Mouse (Mus musculus): ENCODE data around the gene Slc31a1. TPM values are rescaled to one million over a fixed set of nuclear protein-coding genes. Genes with fewer than 3 reads are reported as not detected.
A peak's percentile ranks its signal among the peaks of the same experiment; 100 is the strongest.

Gene Slc31a1
- polyA plus RNA-seq (2015; fragmentation: Nextera tagmentation; extraction: Ambion mirVana): 41.2 and 42.4 TPM in 2 replicates

GRCm38 (mm10) chr4:62360088-62360804 is at the start of gene Slc31a1, which contains the start of gene Fkbp15:
TSS of gene Slc31a1 (plus strand) at chr4:62360727.
TSS of gene Fkbp15 (minus strand) at chr4:62360548.
- Histone ChIP-seq H3K4me1 (peaks cover 24% of the 10 kb centered on the region), H3K36me3 (peaks cover 15% of the 10 kb centered on the region), H3K4me2 (peak within 1 kb of the TSS; percentile 81), H3K4me3 (peak within 1 kb of the TSS; percentile 80), H3K27me3 (replicated peaks) (no peaks in the 10 kb centered on the region), H3K9me3 (no peaks in the 10 kb centered on the region), H3K9ac (peak within 1 kb of the TSS; percentile 87), H3K27ac (replicated peaks) (peak within 1 kb of the TSS; percentile 83)
- peak; percentile 100 for ATAC-seq (ENCODE audit: extremely low read depth, insufficient number of reproducible peaks, low FRiP score, low TSS enrichment)
- WGBS: under 1% methylated on average over 51 of the region's 51 CpGs

- WGBS: 96% methylated on average over 2 of the region's 2 CpGs
Measured at GRCm38 (mm10) chr4:62312821-62313220, 47.7 kb upstream of the Slc31a1 start.

GRCm38 (mm10) chr4:62313641-62314211 is 46.8 kb upstream of the Slc31a1 start:
- WGBS: 77% methylated on average over 9 of the region's 9 CpGs
- no peak overlapping the region for H3K4me3 ChIP-seq
- ATAC-seq (ENCODE audit: extremely low read depth, insufficient number of reproducible peaks, low FRiP score, low TSS enrichment): no peak

More at GRCm38 (mm10) chr4:62312821-62313220, 47.7 kb upstream of the Slc31a1 start:
- Histone ChIP-seq H3K4me3 (no peak overlapping the region), H3K9me3 (no peaks in the 10 kb centered on the region), H3K4me1 (no peaks in the 10 kb centered on the region), H3K27me3 (replicated peaks) (no peaks in the 10 kb centered on the region), H3K36me3 (peaks cover 69% of the 10 kb centered on the region), H3K4me2 (no peak overlapping the region), H3K27ac (replicated peaks) (no peak overlapping the region), H3K9ac (no peak overlapping the region)
- no peak for ATAC-seq (ENCODE audit: extremely low read depth, insufficient number of reproducible peaks, low FRiP score, low TSS enrichment)

GRCm38 (mm10) chr4:62314516-62314915 is 46.0 kb upstream of the Slc31a1 start:
- H3K27me3 ChIP-seq (replicated peaks): no peaks in the 10 kb centered on the region
- H3K27ac ChIP-seq (replicated peaks): no peak overlapping the region
- WGBS: 82% methylated on average over 3 of the region's 3 CpGs
- H3K9me3 ChIP-seq: no peaks in the 10 kb centered on the region
- peaks cover 79% of the 10 kb centered on the region for H3K36me3 ChIP-seq
- no peak overlapping the region for H3K9ac ChIP-seq
- no peak for ATAC-seq (ENCODE audit: extremely low read depth, insufficient number of reproducible peaks, low FRiP score, low TSS enrichment)
- H3K4me2 ChIP-seq: no peak overlapping the region
- no peaks in the 10 kb centered on the region for H3K4me1 ChIP-seq
- H3K4me3 ChIP-seq: no peak overlapping the region

More at GRCm38 (mm10) chr4:62313641-62314211, 46.8 kb upstream of the Slc31a1 start:
- Histone ChIP-seq H3K4me2 (no peak overlapping the region), H3K36me3 (peaks cover 71% of the 10 kb centered on the region), H3K27me3 (replicated peaks) (no peaks in the 10 kb centered on the region), H3K27ac (replicated peaks) (no peak overlapping the region), H3K9ac (no peak overlapping the region), H3K9me3 (no peaks in the 10 kb centered on the region), H3K4me1 (no peaks in the 10 kb centered on the region)

- H3K36me3 ChIP-seq: peaks cover 89% of the 10 kb centered on the region
- H3K9ac ChIP-seq: no peak overlapping the region
- no peak for ATAC-seq (ENCODE audit: extremely low read depth, insufficient number of reproducible peaks, low FRiP score, low TSS enrichment)
- no peaks in the 10 kb centered on the region for H3K9me3 ChIP-seq
- H3K27me3 ChIP-seq (replicated peaks): no peaks in the 10 kb centered on the region
- no peaks in the 10 kb centered on the region for H3K4me1 ChIP-seq
- WGBS: 76% methylated on average over 2 of the region's 2 CpGs
- H3K4me3 ChIP-seq: no peak overlapping the region
- no peak overlapping the region for H3K27ac ChIP-seq (replicated peaks)
- no peak overlapping the region for H3K4me2 ChIP-seq
Measured at GRCm38 (mm10) chr4:62316456-62316855, 44.1 kb upstream of the Slc31a1 start.

- Histone ChIP-seq H3K9ac (no peak overlapping the region), H3K4me1 (no peaks in the 10 kb centered on the region), H3K4me3 (no peak overlapping the region), H3K4me2 (no peak overlapping the region), H3K27ac (replicated peaks) (no peak overlapping the region), H3K36me3 (peaks cover 89% of the 10 kb centered on the region), H3K9me3 (no peaks in the 10 kb centered on the region), H3K27me3 (replicated peaks) (no peaks in the 10 kb centered on the region)
- no peak for ATAC-seq (ENCODE audit: extremely low read depth, insufficient number of reproducible peaks, low FRiP score, low TSS enrichment)
- WGBS: 51% methylated on average over 1 of the region's 1 CpGs
Measured at GRCm38 (mm10) chr4:62318294-62318693, 42.2 kb upstream of the Slc31a1 start.

GRCm38 (mm10) chr4:62322684-62323083 is 37.8 kb upstream of the Slc31a1 start:
- peaks cover 7% of the 10 kb centered on the region for H3K4me1 ChIP-seq
- 71% methylated on average over 3 of the region's 3 CpGs for WGBS
- no peak overlapping the region for H3K9ac ChIP-seq
- H3K9me3 ChIP-seq: no peaks in the 10 kb centered on the region
- no peaks in the 10 kb centered on the region for H3K27me3 ChIP-seq (replicated peaks)
- no peak overlapping the region for H3K27ac ChIP-seq (replicated peaks)
- peaks cover 97% of the 10 kb centered on the region for H3K36me3 ChIP-seq
- no peak for ATAC-seq (ENCODE audit: extremely low read depth, insufficient number of reproducible peaks, low FRiP score, low TSS enrichment)
- H3K4me3 ChIP-seq: no peak overlapping the region
- H3K4me2 ChIP-seq: no peak overlapping the region

DNA sequence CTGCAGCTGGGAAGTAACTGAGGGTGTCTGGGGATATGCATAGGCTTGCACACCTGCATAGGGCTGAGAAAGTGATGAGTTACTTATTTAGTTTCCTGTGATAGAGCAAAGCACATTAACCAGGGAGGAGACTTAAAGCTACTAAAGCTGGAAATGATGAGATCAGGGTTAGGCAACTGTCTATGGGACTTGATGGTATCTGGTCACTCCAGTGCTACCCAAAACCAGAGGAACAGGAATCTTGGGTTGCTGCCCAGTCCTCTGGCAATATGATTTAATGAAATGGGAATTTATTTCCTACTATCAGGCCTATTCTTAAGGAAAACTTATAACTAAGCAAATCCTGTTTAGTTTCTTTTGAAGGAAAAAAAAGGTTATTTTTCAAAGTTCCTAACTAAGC is 34.4 kb upstream of the Slc31a1 start:
- no peaks in the 10 kb centered on the region for H3K27me3 ChIP-seq (replicated peaks)
- H3K36me3 ChIP-seq: peaks cover 89% of the 10 kb centered on the region
- no peaks in the 10 kb centered on the region for H3K9me3 ChIP-seq
- H3K9ac ChIP-seq: no peak overlapping the region
- H3K4me3 ChIP-seq: no peak overlapping the region
- no peak overlapping the region for H3K27ac ChIP-seq (replicated peaks)
- ATAC-seq (ENCODE audit: extremely low read depth, insufficient number of reproducible peaks, low FRiP score, low TSS enrichment): no peak
- no peak overlapping the region for H3K4me2 ChIP-seq
- peaks cover 14% of the 10 kb centered on the region for H3K4me1 ChIP-seq

DNA sequence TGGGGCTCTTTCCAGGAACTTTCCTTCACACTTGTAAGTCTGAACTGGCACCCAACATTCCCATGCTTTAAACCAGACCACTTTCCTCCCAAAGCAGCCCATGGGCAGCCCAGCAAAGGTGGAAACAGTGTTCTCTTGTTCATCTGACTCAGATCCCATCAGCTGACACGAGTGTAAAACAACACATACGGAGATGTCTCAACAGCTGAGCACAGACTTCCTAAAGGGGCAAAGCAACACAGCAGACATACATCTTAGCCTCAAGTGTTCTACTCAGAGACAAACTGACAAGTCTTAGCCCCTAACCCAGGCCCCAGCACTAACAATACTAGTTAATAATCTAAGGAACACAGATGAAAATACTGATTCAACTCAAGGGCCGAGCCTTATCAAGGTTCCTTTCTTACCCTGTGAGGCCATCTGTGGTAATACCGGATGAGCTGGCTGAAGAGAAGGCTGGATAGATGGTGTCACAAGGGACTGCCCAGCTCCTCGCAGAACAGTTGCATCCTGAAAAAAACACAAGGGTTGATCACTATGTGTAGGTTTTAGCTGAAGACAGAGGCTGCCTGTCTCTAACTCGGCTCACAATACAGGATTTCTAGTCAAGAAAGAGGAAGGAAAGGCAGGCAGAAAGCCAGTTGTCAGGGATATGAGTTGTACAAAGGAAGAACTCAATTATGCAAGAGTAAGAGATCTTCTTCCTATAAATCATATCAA is 31.4 kb upstream of the Slc31a1 start:
- no peaks in the 10 kb centered on the region for H3K9me3 ChIP-seq
- H3K27ac ChIP-seq (replicated peaks): no peak overlapping the region
- no peak for ATAC-seq (ENCODE audit: extremely low read depth, insufficient number of reproducible peaks, low FRiP score, low TSS enrichment)
- 55% methylated on average over 6 of the region's 6 CpGs for WGBS
- peaks cover 14% of the 10 kb centered on the region for H3K4me1 ChIP-seq
- no peak overlapping the region for H3K4me2 ChIP-seq
- no peaks in the 10 kb centered on the region for H3K27me3 ChIP-seq (replicated peaks)
- H3K36me3 ChIP-seq: peaks cover 87% of the 10 kb centered on the region
- H3K4me3 ChIP-seq: no peak overlapping the region
- H3K9ac ChIP-seq: no peak overlapping the region

GRCm38 (mm10) chr4:62331977-62332376 is 28.6 kb upstream of the Slc31a1 start:
- Histone ChIP-seq H3K9me3 (no peaks in the 10 kb centered on the region), H3K4me3 (no peak overlapping the region), H3K4me1 (peaks cover 7% of the 10 kb centered on the region; the same call in 1 of the 2 replicates), H3K9ac (no peak overlapping the region), H3K4me2 (no peak overlapping the region), H3K27me3 (replicated peaks) (no peaks in the 10 kb centered on the region), H3K36me3 (peaks cover 86% of the 10 kb centered on the region), H3K27ac (replicated peaks) (no peak overlapping the region)
- WGBS: 75% methylated on average over 5 of the region's 5 CpGs
- ATAC-seq (ENCODE audit: extremely low read depth, insufficient number of reproducible peaks, low FRiP score, low TSS enrichment): no peak

DNA sequence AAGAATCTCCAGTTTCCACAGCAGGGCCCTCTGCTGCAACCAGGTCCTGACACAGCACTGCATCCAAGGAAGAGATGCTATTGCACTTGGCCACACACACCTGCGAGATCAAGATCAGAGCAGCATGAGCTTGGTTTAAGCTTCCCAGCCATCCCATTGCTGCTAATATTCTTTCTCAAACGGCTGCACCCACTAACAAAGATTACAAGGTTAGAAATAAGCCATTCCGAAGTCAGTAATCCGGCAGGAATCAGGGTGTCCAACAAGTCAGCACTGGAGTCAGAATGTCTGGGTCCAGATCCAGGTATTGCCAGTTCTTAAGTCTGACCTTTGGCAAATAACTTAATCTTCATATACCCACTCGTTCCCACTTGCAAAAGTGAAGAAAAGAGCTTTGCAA is 22.0 kb upstream of the Slc31a1 start:
- 84% methylated on average over 5 of the region's 5 CpGs for WGBS
- peaks cover 78% of the 10 kb centered on the region for H3K36me3 ChIP-seq
- no peak overlapping the region for H3K9ac ChIP-seq
- H3K27me3 ChIP-seq (replicated peaks): no peaks in the 10 kb centered on the region
- ATAC-seq (ENCODE audit: extremely low read depth, insufficient number of reproducible peaks, low FRiP score, low TSS enrichment): no peak
- H3K4me3 ChIP-seq: no peak overlapping the region
- no peak overlapping the region for H3K27ac ChIP-seq (replicated peaks)
- H3K9me3 ChIP-seq: no peaks in the 10 kb centered on the region
- H3K4me1 ChIP-seq: no peaks in the 10 kb centered on the region
- no peak overlapping the region for H3K4me2 ChIP-seq

Measured in heart, embryonic 13.5 days (tissue).